In the genomic region with DNA sequence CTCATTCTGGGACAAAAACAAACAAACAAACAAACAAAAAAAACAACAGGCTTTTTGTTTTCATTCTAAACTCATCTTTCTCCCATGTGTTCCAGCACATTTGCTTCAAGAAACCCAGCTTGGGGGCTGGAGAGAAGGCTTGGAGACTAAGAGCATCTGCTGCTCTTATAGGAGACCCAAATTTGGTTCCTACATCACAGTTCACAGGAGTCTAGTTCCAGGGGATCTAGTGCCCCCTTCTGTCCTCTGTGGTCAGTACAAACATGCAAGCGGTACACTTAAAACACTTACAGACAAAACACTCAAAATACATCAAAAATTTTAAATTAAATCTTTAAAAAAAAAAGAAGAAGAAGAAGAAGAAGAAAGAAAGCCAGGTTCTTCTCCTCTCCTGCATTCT, we compare ENCODE assay signal across 13 mouse cellular contexts. TPM values are rescaled to one million over a fixed set of nuclear protein-coding genes. Genes with fewer than 3 reads are reported as not detected.
DNase-seq lines count a peak whose midpoint lies in the region; ATAC-seq and TF ChIP-seq lines count a peak whose summit lies in the region.
"Had no signal": no experiment of that assay in that cellular context is flagged by ENCODE, and none has a peak within 500 bp of the region (broad histone marks: within the 10 kb centered on the region; RNA-seq: fewer than 3 reads in every experiment).

No protein-coding gene starts in this region.

- H3K4me2 ChIP-seq in kidney, postnatal 0 days (ENCODE audit: low read length) = no peak overlapping the region
- no peak overlapping the region for H3K4me2 ChIP-seq in kidney, embryonic 15.5 days
- no peak overlapping the region for H3K4me2 ChIP-seq in hindbrain, embryonic 11.5 days (replicated peaks; ENCODE audit: low read depth, low read length)
- no peak overlapping the region for H3K4me2 ChIP-seq in neural tube, embryonic 15.5 days
- H3K4me2 ChIP-seq: forebrain, embryonic 12.5 days; heart, embryonic 12.5 days had no signal

- no peaks in the 10 kb centered on the region for H3K4me1 ChIP-seq in kidney, postnatal 0 days (replicated peaks; ENCODE audit: insufficient read depth, low read length)
- H3K4me1 ChIP-seq in kidney, embryonic 15.5 days = no peaks in the 10 kb centered on the region
- H3K4me1 ChIP-seq in hindbrain, embryonic 11.5 days (replicated peaks; ENCODE audit: control insufficient read depth, insufficient read depth, low read length) = no peaks in the 10 kb centered on the region
- no peaks in the 10 kb centered on the region for H3K4me1 ChIP-seq in neural tube, embryonic 15.5 days
- H3K4me1 ChIP-seq: forebrain, embryonic 12.5 days; heart, embryonic 12.5 days; limb, embryonic 10.5 days had no signal

- no peak for TF ChIP-seq POLR2A in brain, embryonic 14.5 days (IDR thresholded peaks at IDR 0.05; ENCODE audit: borderline replicate concordance, extremely low read depth, insufficient read depth, insufficient read length, poor library complexity, severe bottlenecking)

- no peak for ATAC-seq in kidney, postnatal 0 days (replicated peaks; ENCODE audit: low FRiP score, low read depth)
- ATAC-seq in kidney, embryonic 15.5 days (replicated peaks; ENCODE audit: low FRiP score) = no peak
- no peak for ATAC-seq in hindbrain, embryonic 11.5 days (ENCODE audit: low FRiP score)
- no peak for ATAC-seq in neural tube, embryonic 15.5 days (ENCODE audit: low FRiP score)
- ATAC-seq: inflammation-experienced regulatory T-cells, adult 6 months had no signal

- H3K27ac ChIP-seq in kidney, postnatal 0 days = no peak overlapping the region
- no peak overlapping the region for H3K27ac ChIP-seq in kidney, embryonic 15.5 days
- H3K27ac ChIP-seq in hindbrain, embryonic 11.5 days (ENCODE audit: low read depth, low read length) = no peak overlapping the region
- H3K27ac ChIP-seq in neural tube, embryonic 15.5 days (replicated peaks) = no peak overlapping the region
- H3K27ac ChIP-seq: forebrain, embryonic 12.5 days; limb, embryonic 10.5 days; macrophage had no signal

- no peaks in the 10 kb centered on the region for H3K9me3 ChIP-seq in kidney, postnatal 0 days (replicated peaks; ENCODE audit: low read length)
- H3K9me3 ChIP-seq in kidney, embryonic 15.5 days (replicated peaks) = no peaks in the 10 kb centered on the region
- no peaks in the 10 kb centered on the region for H3K9me3 ChIP-seq in hindbrain, embryonic 11.5 days (ENCODE audit: control insufficient read depth, low read length)
- no peaks in the 10 kb centered on the region for H3K9me3 ChIP-seq in neural tube, embryonic 15.5 days (replicated peaks)
- H3K9me3 ChIP-seq: forebrain, embryonic 12.5 days; heart, embryonic 12.5 days; limb, embryonic 10.5 days had no signal

- peak; percentile 34 to 36 for DNase-seq in cerebellum, adult 18-20 months
- DNase-seq in cerebellum, adult 11 months = no peak
- no peak for DNase-seq in kidney, postnatal 0 days (ENCODE audit: low spot score)
- DNase-seq in A20 (ENCODE audit: low read depth, low spot score) = peak; percentile 38
- DNase-seq in brain, embryonic 14.5 days (ENCODE audit: low read depth) = no peak
- DNase-seq in hindbrain, embryonic 11.5 days (ENCODE audit: low spot score) = no peak

- TF ChIP-seq CTCF in kidney, postnatal 0 days (IDR thresholded peaks at IDR 0.05; ENCODE audit: low read depth) = peak; percentile 43; the same call in 1 of the 2 replicates
- peak; percentile 12; the same call in 1 of the 2 replicates for TF ChIP-seq CTCF in brain, embryonic 14.5 days (IDR thresholded peaks at IDR 0.05; ENCODE audit: borderline replicate concordance, extremely low read depth, insufficient read depth, insufficient read length)

- H3K27me3 ChIP-seq in kidney, postnatal 0 days (ENCODE audit: insufficient read depth, low read length) = no peaks in the 10 kb centered on the region
- H3K27me3 ChIP-seq in kidney, embryonic 15.5 days = no peaks in the 10 kb centered on the region
- no peaks in the 10 kb centered on the region for H3K27me3 ChIP-seq in hindbrain, embryonic 11.5 days (ENCODE audit: control insufficient read depth, insufficient read depth, low read length)
- no peaks in the 10 kb centered on the region for H3K27me3 ChIP-seq in neural tube, embryonic 15.5 days (replicated peaks)
- H3K27me3 ChIP-seq: forebrain, embryonic 12.5 days; heart, embryonic 12.5 days had no signal

- 93% methylated on average over 1 of the region's 1 CpGs for WGBS in kidney, postnatal 0 days
- 97% methylated on average over 1 of the region's 1 CpGs for WGBS in kidney, embryonic 15.5 days
- 97% methylated on average over 1 of the region's 1 CpGs for WGBS in hindbrain, embryonic 11.5 days
- 96% methylated on average over 1 of the region's 1 CpGs for WGBS in neural tube, embryonic 15.5 days

- peaks cover 51% of the 10 kb centered on the region for H3K36me3 ChIP-seq in kidney, postnatal 0 days (ENCODE audit: insufficient read depth, low read length)
- H3K36me3 ChIP-seq in kidney, embryonic 15.5 days = peaks cover 99% of the 10 kb centered on the region
- H3K36me3 ChIP-seq in hindbrain, embryonic 11.5 days (ENCODE audit: control insufficient read depth, insufficient read depth, low read length) = 0 out of 2 replicates have a peak, but pooled peaks cover 8% of the 10 kb centered on the region
- H3K36me3 ChIP-seq in neural tube, embryonic 15.5 days = peaks cover 93% of the 10 kb centered on the region

- H3K9ac ChIP-seq in kidney, postnatal 0 days (ENCODE audit: low read depth, low read length) = no peak overlapping the region
- H3K9ac ChIP-seq in kidney, embryonic 15.5 days = no peak overlapping the region
- H3K9ac ChIP-seq in hindbrain, embryonic 11.5 days (ENCODE audit: low read depth, low read length) = no peak overlapping the region
- no peak overlapping the region for H3K9ac ChIP-seq in neural tube, embryonic 15.5 days (replicated peaks)
- H3K9ac ChIP-seq: forebrain, embryonic 12.5 days; heart, embryonic 12.5 days had no signal

- H3K4me3 ChIP-seq in kidney, postnatal 0 days (replicated peaks; ENCODE audit: low read depth, low read length) = no peak overlapping the region
- no peak overlapping the region for H3K4me3 ChIP-seq in kidney, embryonic 15.5 days (replicated peaks)
- H3K4me3 ChIP-seq in hindbrain, embryonic 11.5 days (ENCODE audit: low read depth, low read length) = no peak overlapping the region
- no peak overlapping the region for H3K4me3 ChIP-seq in neural tube, embryonic 15.5 days (replicated peaks)
- H3K4me3 ChIP-seq: forebrain, embryonic 12.5 days; heart, embryonic 12.5 days; limb, embryonic 10.5 days had no signal

RNA-seq across cellular contexts. Expression of a gene that starts 16.4 kb away (rescaled TPM):
- 2.0 and 2.1 TPM in 2 replicates for polyA plus RNA-seq in kidney, postnatal 0 days (2015; fragmentation: Nextera tagmentation; extraction: Ambion mirVana)
- 2.5 and 3.0 TPM in 2 replicates for polyA plus RNA-seq in kidney, embryonic 15.5 days (2015; fragmentation: Nextera tagmentation; extraction: Ambion mirVana)
- 18.4 and 19.6 TPM in 2 replicates for polyA plus RNA-seq in brain, embryonic 14.5 days (2012; rRNA removed)
- polyA plus RNA-seq in hindbrain, embryonic 11.5 days (2014; fragmentation: Nextera tagmentation; extraction: Ambion mirVana) = 3.1 and 4.4 TPM in 2 replicates
- 3.8 and 5.1 TPM in 2 replicates for polyA plus RNA-seq in neural tube, embryonic 15.5 days (2015; fragmentation: Nextera tagmentation; extraction: Ambion mirVana)

RNA-seq across cellular contexts. Expression of a gene that starts 30.4 kb away (rescaled TPM):
- 24.8 and 25.5 TPM in 2 replicates for polyA plus RNA-seq in kidney, postnatal 0 days (2015; fragmentation: Nextera tagmentation; extraction: Ambion mirVana)
- 28.3 and 28.4 TPM in 2 replicates for polyA plus RNA-seq in kidney, embryonic 15.5 days (2015; fragmentation: Nextera tagmentation; extraction: Ambion mirVana)
- 65.8 and 95.5 TPM in 2 replicates for polyA plus RNA-seq in brain, embryonic 14.5 days (2012; rRNA removed)
- polyA plus RNA-seq in hindbrain, embryonic 11.5 days (2014; fragmentation: Nextera tagmentation; extraction: Ambion mirVana) = 27.1 and 29.8 TPM in 2 replicates
- polyA plus RNA-seq in neural tube, embryonic 15.5 days (2015; fragmentation: Nextera tagmentation; extraction: Ambion mirVana) = 33.0 and 33.5 TPM in 2 replicates

RNA-seq across cellular contexts. Expression of a gene that starts 30.4 kb away (rescaled TPM):
- polyA plus RNA-seq in kidney, postnatal 0 days (2015; fragmentation: Nextera tagmentation; extraction: Ambion mirVana) = 12.6 and 16.4 TPM in 2 replicates
- 33.9 and 39.0 TPM in 2 replicates for polyA plus RNA-seq in kidney, embryonic 15.5 days (2015; fragmentation: Nextera tagmentation; extraction: Ambion mirVana)
- 44.4 and 63.2 TPM in 2 replicates for polyA plus RNA-seq in brain, embryonic 14.5 days (2012; rRNA removed)
- polyA plus RNA-seq in hindbrain, embryonic 11.5 days (2014; fragmentation: Nextera tagmentation; extraction: Ambion mirVana) = 19.5 and 23.3 TPM in 2 replicates
- polyA plus RNA-seq in neural tube, embryonic 15.5 days (2015; fragmentation: Nextera tagmentation; extraction: Ambion mirVana) = 27.0 and 30.6 TPM in 2 replicates

RNA-seq across cellular contexts. Expression of a gene that starts 30.6 kb away (rescaled TPM):
- 0.45 and 0.50 TPM in 2 replicates for polyA plus RNA-seq in kidney, postnatal 0 days (2015; fragmentation: Nextera tagmentation; extraction: Ambion mirVana)
- 1.6 and 1.7 TPM in 2 replicates for polyA plus RNA-seq in kidney, embryonic 15.5 days (2015; fragmentation: Nextera tagmentation; extraction: Ambion mirVana)
- polyA plus RNA-seq in brain, embryonic 14.5 days (2012; rRNA removed) = 5.7 and 7.7 TPM in 2 replicates
- 1.0 and 2.0 TPM in 2 replicates for polyA plus RNA-seq in hindbrain, embryonic 11.5 days (2014; fragmentation: Nextera tagmentation; extraction: Ambion mirVana)
- 0.86 and 1.1 TPM in 2 replicates for polyA plus RNA-seq in neural tube, embryonic 15.5 days (2015; fragmentation: Nextera tagmentation; extraction: Ambion mirVana)
- polyA plus RNA-seq: macrophage had no signal

RNA-seq across cellular contexts. Expression of a gene that starts 48.0 kb away (rescaled TPM):
- not detected in 2 replicates for polyA plus RNA-seq in kidney, postnatal 0 days (2015; fragmentation: Nextera tagmentation; extraction: Ambion mirVana)
- polyA plus RNA-seq in kidney, embryonic 15.5 days (2015; fragmentation: Nextera tagmentation; extraction: Ambion mirVana) = not detected in 2 replicates
- polyA plus RNA-seq in brain, embryonic 14.5 days (2012; rRNA removed) = 3.4 and 5.8 TPM in 2 replicates
- 0.28 and 0.42 TPM in 2 replicates for polyA plus RNA-seq in hindbrain, embryonic 11.5 days (2014; fragmentation: Nextera tagmentation; extraction: Ambion mirVana)
- polyA plus RNA-seq in neural tube, embryonic 15.5 days (2015; fragmentation: Nextera tagmentation; extraction: Ambion mirVana) = 0.24 TPM in 1 of 2 replicates, not detected in the other
- polyA plus RNA-seq: forebrain, embryonic 12.5 days; limb, embryonic 10.5 days had no signal

Comparison
In these comparisons a context has a peak if more than half of its experiments do, and no peak if none do; other contexts are left out.
1. DNase-seq: peak in cerebellum, adult 18-20 months (2 of 2) and A20 (single experiment); none in cerebellum, adult 11 months (single experiment), kidney, postnatal 0 days (single experiment), brain, embryonic 14.5 days (single experiment) and hindbrain, embryonic 11.5 days (single experiment).